Mouse (Mus musculus): Measurements from ENCODE around the gene Fcgr2b. TPM values are rescaled to one million over a fixed set of nuclear protein-coding genes. Genes with fewer than 3 reads are reported as not detected.
"Not testable (repeated sequence)": the region's sequence is repeated elsewhere in the genome, so short reads cannot be mapped to it uniquely, and the experiment has no call there.

Gene Fcgr2b
- total RNA-seq, 1 experiment from 2014 or later: 136 TPM

DNA sequence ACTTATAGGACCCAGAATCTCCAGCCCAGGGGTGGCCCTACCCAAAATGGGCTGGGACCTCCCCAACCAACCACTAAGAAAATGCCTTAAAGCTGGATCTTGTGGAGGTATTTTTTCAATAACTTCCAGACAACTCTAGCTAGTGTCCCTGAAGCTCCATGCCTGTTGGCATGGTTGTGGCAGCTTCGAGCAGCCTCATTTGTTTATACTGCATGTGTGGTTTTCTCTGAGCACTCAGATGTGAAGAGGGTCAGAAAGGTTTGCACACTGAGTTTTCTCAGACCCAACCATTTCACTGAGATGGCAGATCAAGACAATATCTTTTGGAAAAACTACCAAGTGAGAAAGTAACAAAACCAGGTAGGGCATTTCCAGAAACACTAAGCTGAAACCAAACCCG, 6.0 kb upstream of the Fcgr2b start:
- ATAC-seq (ENCODE audit: extremely low read depth, insufficient number of reproducible peaks, low FRiP score, poor library complexity, severe bottlenecking): peak; percentile 51; the same call in 1 of the 2 replicates

DNA sequence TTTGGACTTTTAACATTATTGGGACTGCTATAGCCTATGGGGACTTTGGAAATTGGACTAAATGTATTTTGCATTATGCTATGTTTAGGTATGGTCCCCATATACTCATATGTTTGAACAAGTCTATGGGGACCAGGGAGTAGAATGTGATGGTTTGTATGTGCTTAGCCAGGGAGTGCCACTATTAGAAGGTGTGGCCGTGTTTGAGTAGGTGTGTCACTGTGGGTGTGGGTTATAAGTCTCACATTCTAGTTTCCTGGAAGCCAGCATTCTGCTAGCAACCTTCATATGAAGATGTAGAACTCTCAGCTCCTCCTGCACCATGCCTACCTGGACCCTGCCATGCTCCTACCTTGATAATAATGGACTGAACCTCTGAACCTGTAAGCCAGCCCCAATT, 5.3 kb upstream of the Fcgr2b start:
- ATAC-seq (ENCODE audit: extremely low read depth, insufficient number of reproducible peaks, low FRiP score, poor library complexity, severe bottlenecking): not testable (repeated sequence)

DNA sequence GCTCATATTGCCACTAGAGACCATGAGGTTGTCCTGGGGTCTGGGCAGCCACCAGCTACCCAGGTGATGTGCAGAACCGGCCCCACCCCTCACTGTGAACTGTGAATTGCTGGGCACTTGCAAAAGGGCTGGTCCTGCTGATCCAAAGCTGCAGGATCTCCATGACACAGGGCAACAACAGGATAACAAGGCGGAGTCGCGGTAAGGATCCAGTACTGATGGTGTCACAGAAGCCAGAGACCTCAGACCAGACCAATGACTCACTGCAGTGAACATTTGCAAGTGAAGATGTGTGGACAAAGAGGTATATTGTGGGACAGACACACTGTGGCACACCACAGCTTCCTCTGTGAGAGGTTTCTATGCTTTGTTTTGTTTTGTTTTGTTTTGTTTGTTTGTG, 2.3 kb upstream of the Fcgr2b start:
- no peak for ATAC-seq (ENCODE audit: extremely low read depth, insufficient number of reproducible peaks, low FRiP score, poor library complexity, severe bottlenecking)

DNA sequence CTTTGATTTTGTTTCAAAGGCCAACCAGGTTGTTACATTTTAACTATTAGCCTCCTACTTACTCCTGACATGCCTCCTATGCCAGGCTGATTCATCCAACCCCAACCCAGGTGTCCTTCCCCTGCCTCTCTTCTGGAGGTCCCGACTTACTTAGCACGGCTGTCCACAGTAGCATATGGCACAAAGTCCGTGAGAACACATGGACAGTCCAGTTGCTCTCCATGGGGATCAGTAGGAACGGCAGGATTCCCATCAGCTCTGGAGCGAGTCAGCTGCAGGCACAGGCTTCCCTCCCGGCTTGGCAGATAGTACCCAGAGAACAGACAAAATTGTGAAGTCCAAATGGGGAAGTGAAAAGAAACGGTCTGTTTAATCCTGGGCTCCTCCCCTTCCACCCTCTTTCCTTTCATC, 591 bp downstream of the Fcgr2b start:
- ATAC-seq (ENCODE audit: extremely low read depth, insufficient number of reproducible peaks, low FRiP score, poor library complexity, severe bottlenecking): peak; percentile 87

DNA sequence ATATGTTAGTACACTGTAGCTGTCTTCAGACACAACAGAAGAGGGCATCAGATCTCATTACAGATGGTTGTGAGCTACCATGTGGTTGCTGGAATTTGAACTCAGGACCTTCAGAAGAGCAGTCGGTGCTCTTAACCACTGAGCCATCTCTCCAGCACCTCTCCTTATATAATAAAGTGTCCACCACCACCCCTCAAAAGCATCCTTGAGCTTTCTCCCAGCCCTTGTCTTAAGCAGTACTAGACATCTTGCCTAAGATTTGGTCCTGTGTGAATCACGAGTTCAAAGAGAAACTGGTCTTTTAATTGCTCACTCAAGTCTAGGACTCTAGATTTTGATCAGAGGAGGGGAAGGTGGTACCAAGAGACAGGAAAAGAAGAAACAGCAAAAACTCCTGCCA, 997 bp downstream of the Fcgr2b start:
- not testable (repeated sequence) for ATAC-seq (ENCODE audit: extremely low read depth, insufficient number of reproducible peaks, low FRiP score, poor library complexity, severe bottlenecking)

DNA sequence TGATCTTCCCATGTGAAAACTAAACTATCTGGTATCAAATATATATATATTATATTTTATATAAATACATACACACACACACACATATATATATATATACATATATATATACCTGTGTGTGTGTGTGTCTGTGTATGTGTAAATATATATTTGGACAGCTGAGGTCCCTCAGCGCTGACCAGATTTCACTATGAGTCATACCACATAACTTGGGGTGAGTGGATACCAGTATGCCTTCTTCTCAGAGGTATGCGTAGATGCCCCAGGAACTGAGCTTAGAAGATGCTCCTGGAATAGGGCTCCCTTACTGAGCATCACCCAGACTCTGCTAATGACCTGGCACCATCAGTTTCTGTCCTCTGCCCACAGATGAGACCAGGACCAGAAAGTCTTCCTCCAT, 1.6 kb downstream of the Fcgr2b start:
- no peak for ATAC-seq (ENCODE audit: extremely low read depth, insufficient number of reproducible peaks, low FRiP score, poor library complexity, severe bottlenecking)

- ATAC-seq (ENCODE audit: extremely low read depth, insufficient number of reproducible peaks, low FRiP score, poor library complexity, severe bottlenecking): no peak
Observed at GRCm38 (mm10) chr1:170974171-170974570, 2.2 kb downstream of the Fcgr2b start.

DNA sequence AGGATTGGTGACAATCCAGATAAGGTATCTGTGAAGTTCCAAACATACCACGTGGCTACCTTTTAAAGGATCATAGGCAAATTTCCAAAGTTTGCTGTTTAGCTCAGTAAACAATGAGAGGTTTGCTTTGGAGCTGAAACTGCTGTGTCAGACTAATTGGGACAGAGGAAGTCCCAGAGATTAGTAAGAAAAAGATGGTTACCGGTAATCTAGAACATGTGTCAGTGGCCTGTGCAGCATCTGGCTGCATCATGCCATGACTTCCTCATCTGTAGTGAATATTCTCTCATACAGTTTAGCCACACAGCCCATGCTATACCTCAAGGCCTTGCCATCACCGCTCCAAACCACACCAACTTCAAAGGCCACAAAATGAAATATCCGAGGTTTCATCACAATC, 3.4 kb downstream of the Fcgr2b start:
- peak; percentile 69 for ATAC-seq (ENCODE audit: extremely low read depth, insufficient number of reproducible peaks, low FRiP score, poor library complexity, severe bottlenecking)

- no peak for ATAC-seq (ENCODE audit: extremely low read depth, insufficient number of reproducible peaks, low FRiP score, poor library complexity, severe bottlenecking)
Observed at GRCm38 (mm10) chr1:170972494-170972893, 3.9 kb downstream of the Fcgr2b start.

DNA sequence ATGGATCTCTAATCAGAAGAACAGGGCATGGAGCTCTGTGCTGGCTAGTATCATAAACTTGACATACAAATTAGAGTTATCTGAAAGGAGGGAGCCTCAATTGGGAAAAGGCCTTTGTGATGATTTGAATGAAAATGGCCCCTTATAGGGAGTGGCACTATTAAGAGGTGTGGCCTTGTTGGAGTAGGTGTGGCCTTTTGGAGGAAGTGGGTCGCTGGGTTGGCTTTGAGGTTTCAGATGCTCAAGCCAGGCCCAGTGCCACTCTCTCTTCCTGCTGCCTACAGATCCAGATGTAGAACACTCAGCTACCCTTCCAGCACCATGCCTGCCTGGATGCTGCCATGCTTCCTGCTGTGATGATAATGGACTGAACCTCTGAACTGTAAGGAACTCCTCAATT, 7.8 kb downstream of the Fcgr2b start:
- ATAC-seq (ENCODE audit: extremely low read depth, insufficient number of reproducible peaks, low FRiP score, poor library complexity, severe bottlenecking): no peak

GRCm38 (mm10) chr1:170967581-170967980, 8.8 kb downstream of the Fcgr2b start:
- peak; percentile 51 for ATAC-seq (ENCODE audit: extremely low read depth, insufficient number of reproducible peaks, low FRiP score, poor library complexity, severe bottlenecking)

GRCm38 (mm10) chr1:170963087-170963486, 13.3 kb downstream of the Fcgr2b start:
- no peak for ATAC-seq (ENCODE audit: extremely low read depth, insufficient number of reproducible peaks, low FRiP score, poor library complexity, severe bottlenecking)

GRCm38 (mm10) chr1:170962301-170962700, 14.0 kb downstream of the Fcgr2b start:
- ATAC-seq (ENCODE audit: extremely low read depth, insufficient number of reproducible peaks, low FRiP score, poor library complexity, severe bottlenecking): no peak

GRCm38 (mm10) chr1:170961101-170961500, 15.2 kb downstream of the Fcgr2b start:
- ATAC-seq (ENCODE audit: extremely low read depth, insufficient number of reproducible peaks, low FRiP score, poor library complexity, severe bottlenecking): no peak

- ATAC-seq (ENCODE audit: extremely low read depth, insufficient number of reproducible peaks, low FRiP score, poor library complexity, severe bottlenecking): no peak
Observed at GRCm38 (mm10) chr1:170959791-170960190, 16.6 kb downstream of the Fcgr2b start.

- no peak for ATAC-seq (ENCODE audit: extremely low read depth, insufficient number of reproducible peaks, low FRiP score, poor library complexity, severe bottlenecking)
Observed at GRCm38 (mm10) chr1:170958225-170958624, 18.1 kb downstream of the Fcgr2b start.

DNA sequence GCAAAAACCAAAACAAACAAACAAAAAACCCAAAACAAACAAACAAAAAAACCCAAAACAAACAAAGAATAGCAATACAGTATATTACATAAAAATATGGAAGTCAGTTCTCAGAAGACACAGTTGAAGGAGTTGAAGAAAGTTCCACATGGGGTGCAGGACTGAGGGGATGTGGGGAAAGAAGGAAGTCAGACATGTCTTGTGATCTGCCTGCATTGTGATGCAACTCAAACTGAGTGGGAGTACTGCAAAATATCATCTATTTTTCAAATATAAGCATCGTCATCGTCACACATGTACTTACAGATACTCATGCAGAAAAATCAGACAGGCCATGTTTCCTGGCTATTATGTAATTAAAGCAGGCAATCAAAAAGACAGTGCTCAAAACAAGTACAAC, 23.2 kb downstream of the Fcgr2b start:
- no peak for ATAC-seq (ENCODE audit: extremely low read depth, insufficient number of reproducible peaks, low FRiP score, poor library complexity, severe bottlenecking)

DNA sequence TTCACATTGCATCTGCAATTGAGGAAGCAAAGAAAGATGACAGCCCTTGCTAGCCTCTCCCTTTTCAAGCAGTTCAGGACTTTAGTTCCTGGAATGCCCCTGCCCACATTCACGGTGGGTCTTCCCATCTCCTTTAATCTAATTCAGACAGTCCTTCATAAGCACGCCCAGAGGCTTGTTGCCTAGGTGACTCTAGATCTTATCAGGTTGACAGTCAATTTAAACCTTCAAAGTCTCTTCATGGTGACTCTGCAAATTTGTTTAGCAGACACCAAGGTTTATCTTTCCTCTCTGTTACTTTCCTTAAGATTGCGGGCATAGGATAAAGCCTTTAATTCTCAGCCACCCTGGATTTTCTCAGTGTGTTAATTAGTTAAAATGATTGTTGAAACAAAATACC, 25.6 kb downstream of the Fcgr2b start:
- no peak for ATAC-seq (ENCODE audit: extremely low read depth, insufficient number of reproducible peaks, low FRiP score, poor library complexity, severe bottlenecking)

GRCm38 (mm10) chr1:170944908-170945307, 31.4 kb downstream of the Fcgr2b start:
- not testable (repeated sequence) for ATAC-seq (ENCODE audit: extremely low read depth, insufficient number of reproducible peaks, low FRiP score, poor library complexity, severe bottlenecking)

DNA sequence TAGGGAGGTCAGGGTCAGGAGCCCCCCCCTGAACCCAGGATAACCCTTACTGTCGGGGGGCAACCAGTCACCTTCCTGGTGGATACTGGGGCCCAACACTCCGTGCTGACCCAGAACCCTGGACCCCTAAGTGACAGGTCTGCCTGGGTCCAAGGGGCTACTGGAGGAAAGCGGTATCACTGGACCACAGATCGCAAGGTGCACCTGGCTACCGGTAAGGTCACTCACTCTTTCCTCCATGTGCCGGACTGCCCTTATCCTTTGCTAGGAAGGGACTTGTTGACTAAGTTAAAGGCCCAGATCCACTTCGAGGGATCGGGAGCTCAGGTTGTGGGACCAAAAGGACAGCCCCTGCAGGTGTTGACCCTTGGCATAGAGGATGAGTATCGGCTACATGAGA, 32.2 kb downstream of the Fcgr2b start:
- not testable (repeated sequence) for ATAC-seq (ENCODE audit: extremely low read depth, insufficient number of reproducible peaks, low FRiP score, poor library complexity, severe bottlenecking)

GRCm38 (mm10) chr1:170939255-170939654, 37.1 kb downstream of the Fcgr2b start:
- peak; percentile 33; the same call in 1 of the 2 replicates for ATAC-seq (ENCODE audit: extremely low read depth, insufficient number of reproducible peaks, low FRiP score, poor library complexity, severe bottlenecking)

DNA sequence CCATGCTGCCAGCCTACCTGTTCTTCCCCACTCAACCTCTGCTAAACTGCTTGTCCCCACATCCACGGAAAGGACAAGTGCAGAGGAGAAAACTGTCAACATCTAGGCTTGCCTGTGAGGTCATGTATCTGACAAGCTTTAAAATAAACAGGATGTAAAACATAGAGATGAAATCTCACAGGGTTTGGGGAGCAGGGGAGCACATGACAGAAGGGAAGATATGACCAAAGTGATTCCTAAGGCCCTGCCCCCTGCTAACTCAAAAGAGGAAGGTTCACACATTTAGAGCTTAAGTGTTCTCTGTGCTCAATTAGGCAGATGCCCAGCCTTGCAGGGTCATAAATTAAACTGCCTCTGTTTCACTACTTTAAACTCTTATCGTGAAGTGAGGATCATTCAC, 42.0 kb downstream of the Fcgr2b start:
- ATAC-seq (ENCODE audit: extremely low read depth, insufficient number of reproducible peaks, low FRiP score, poor library complexity, severe bottlenecking): peak; percentile 85
